Mouse (Mus musculus): ENCODE measurements around the gene Mcoln2.
"Not testable (repeated sequence)": the region's sequence is repeated elsewhere in the genome, so short reads cannot be mapped to it uniquely, and the experiment has no call there.

Gene Mcoln2

DNA sequence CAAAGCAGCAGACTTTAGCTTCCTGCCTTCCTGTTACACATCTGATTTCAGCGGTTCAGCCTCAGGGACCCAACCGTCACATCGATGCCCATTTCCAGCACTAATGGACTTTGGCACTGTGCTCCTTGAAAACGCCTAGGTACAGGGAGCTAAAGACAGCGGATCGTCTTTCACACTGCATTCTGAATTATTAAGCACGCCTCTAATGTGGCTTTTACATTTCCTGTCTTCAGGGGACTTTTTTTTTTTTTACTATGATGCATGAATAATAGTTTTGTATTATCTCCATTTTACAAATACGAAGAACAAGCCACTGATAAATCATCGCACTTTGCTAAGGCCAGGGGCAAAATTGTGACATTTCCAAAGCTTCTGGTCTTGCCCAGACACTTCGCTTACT lies 36.4 kb downstream of the Mcoln2 start:
- DNase-seq (ENCODE audit: low spot score): no peak

DNA sequence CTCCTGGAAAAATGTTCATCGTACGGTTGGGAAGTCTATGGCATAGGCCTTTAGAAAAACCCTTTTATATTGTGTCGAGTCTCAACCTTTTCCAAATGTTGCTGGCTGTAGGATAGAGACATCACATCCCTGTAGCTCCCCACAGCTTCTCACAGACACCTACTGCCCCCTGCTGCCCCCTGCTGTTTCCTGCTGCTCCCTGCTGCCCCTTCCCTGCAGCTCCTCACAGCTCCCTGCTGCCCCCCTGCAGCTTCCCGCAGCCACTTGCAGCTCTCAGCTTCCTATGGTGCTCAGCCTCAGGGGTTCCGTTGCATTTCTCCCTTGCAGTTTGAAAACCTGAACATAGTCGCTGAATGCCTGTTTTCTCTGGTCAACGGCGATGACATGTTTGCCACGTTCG lies 40.3 kb downstream of the Mcoln2 start:
- DNase-seq (ENCODE audit: low spot score): no peak

DNA sequence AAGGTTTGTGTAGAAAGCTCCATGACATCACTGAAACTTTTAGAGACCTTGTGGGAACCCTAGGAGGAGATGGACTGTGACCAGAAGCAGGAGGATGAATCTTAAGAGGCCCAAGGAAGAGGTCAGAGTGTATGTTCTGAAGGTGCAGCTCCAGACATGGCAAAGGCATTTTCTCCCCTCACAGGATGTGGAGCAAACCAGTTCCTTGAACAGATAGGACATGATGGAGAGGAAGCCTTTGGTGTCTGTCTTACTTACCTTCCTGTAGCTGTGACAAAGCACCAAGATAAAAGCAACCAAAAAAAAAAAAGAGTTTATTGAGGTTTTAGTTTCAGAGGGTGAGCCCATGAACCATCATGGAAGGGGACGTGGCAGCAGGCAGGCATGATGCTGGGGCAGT lies 42.9 kb downstream of the Mcoln2 start:
- DNase-seq (ENCODE audit: low spot score): no peak

DNA sequence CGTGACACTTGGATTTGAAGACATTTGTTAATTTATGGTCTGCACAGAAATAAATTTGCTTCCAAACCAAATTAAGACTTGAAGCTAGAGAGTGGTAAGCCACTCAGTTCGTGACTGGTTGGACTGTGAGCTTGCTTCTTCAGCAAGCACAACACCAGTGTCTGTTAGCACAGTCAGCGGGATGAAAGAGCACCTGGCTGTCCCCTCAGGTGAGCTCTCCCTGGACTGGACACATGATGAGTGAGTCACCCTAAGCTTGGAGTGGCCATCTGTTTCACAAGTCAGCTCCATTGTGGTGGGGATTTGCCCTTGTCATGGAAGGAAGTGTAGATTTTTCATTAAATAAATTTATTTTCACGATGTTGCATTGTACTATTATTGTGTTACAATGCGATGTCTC lies 45.5 kb downstream of the Mcoln2 start:
- DNase-seq (ENCODE audit: low spot score): no peak

DNA sequence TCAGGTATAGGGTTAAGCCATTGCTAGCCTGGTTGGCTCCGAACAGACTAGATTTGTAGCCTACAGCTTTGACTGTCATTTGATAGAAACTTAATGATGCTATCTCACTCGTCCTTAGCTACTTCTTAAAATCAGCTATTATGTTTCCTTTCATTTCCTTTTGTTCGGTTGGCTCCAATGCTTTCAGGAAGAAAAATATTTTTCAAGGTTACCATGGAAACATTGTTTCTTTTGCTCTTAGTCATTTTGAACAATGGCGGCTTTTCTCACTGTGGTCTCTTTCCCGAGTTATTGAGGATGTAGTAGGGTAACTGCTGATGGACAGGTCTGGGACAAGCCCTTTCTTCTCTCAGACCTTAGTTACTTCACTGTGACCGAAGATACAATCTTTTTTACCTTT lies 46.7 kb downstream of the Mcoln2 start:
- DNase-seq (ENCODE audit: low spot score): no peak

DNA sequence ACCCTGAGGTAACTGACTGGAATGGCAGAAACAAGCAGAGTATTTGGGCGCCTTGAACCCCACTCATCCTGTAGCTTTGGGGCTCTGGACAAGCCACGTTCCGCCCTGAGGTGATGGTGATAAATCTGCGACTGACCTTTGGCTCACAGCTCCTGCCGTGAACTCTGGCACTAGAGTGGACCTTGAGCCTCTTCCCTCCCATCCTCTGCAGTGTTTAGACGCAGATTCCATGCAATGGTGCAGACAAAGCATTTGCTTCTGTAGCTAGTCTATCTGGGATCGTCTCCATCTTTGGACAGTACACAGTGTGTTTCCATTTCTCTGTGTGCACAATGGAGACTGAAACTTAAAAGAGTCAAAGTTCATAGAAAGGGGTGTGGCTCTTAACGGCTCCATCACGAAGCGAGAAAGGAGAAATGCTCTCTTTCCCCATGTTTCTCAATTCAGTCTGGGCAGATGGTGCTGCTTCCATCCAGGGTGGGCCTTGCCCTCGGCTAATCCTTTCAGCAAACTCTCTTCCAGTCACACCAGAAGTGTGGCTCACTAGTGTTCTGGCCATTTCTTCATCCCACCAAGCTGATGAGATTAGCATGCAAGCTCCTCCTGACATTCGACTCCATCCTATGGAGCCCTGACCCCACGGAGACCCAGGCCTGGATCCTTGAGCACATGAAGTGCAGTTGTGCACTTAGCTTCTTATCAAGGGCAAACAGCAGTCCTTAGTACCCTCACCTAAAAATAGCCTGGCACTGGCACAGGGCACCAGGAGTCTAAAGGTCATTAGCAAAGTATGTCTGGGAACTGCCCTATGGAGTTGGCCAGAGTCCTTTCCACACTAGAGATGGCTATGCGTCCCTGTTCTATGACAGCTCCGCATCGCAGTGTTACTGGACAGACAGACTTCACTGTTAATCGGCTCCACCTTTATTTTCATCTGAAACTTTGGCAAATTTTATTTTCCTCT lies 47.4 kb downstream of the Mcoln2 start:
- DNase-seq (ENCODE audit: low spot score): no peak

DNA sequence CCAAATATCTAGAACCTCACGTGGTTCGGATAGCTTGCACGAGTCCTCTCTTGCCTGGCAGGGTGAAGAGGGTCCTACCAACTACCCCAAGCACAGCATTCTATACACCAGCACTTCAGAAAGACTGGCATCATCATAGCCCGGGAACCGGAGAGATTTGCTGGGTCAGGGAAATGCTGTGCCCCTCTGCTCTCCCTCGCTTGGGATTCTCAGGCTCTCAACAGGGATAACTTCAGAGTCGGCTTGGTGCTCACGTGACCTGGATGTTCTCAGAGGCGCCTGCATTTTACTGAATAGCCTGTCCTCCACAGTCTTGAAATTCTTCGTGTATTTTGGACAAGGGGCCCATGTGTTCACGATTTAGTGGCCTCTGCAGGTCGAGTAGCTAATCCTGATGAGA lies 48.2 kb downstream of the Mcoln2 start:
- DNase-seq (ENCODE audit: low spot score): no peak

DNA sequence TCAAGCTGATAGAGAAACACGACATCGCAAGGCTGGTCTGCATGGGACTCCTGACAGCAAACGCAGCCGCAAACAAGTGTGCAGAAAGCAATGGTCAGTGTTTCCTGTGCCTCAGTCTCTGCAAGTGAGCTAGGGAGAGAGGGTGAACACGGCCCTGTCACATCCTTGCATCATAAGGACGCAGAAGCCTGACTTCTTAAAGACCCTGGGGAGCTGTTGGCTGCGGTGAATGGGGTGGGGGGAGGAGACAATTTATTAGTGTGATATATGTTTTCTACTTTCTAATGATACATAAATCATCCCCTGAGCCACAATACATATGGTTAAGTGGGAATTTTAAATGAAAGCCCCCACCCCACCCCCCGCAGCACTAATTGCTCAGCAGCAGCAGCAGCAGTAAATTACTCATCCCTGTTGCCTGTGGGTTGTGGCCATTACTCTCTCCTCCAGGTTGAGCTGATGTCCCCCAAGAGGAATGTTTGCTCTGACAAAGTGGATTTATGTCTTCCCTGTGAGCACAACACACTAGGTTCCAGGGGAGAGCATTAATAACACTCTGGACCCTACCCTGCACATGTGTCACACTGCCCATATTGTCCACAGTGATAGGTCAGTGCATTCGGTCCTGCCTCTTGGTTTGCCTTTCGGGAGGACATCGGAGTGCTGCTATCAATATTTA lies 49.3 kb downstream of the Mcoln2 start:
- DNase-seq (ENCODE audit: low spot score): no peak

DNA sequence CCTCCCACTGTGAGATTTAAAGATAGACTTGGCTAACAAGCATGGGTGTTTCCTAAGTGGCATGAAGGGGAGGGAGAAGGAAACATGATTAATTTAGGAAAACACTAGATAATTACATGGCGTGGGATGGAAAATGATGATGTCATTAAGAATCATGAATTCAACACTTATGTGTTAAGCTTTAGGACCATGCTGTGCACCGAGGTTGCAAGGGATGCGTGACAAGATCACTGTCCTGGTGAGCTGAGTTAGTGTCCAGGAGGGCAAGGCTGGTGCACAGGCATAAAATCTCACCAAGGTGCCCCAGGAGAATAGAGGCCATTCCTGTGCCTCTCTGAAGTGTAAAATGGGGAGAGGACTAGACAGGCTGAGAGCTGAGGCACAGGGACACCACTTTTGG lies 49.9 kb downstream of the Mcoln2 start:
- no peak for DNase-seq (ENCODE audit: low spot score)

DNA sequence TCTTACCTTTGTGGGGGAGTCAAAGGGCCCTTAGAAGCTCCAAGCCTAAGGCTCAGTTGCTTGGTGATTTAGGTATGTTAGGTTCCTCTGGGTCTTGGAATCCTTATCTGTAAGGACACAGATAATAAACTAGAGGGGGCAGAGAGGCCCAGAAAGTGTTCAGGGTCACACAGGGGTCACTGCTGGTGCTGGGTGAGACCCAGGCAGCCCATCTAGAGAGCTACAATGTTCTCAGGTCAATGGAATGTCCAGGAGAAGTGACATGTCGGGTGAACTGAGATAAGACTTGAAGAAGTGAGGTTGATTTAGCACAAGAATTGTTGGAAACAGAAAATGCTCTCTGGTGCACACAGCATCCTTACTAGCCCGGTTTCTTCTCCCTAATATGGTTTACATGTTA lies 54.7 kb downstream of the Mcoln2 start:
- no peak for DNase-seq (ENCODE audit: low spot score)

DNA sequence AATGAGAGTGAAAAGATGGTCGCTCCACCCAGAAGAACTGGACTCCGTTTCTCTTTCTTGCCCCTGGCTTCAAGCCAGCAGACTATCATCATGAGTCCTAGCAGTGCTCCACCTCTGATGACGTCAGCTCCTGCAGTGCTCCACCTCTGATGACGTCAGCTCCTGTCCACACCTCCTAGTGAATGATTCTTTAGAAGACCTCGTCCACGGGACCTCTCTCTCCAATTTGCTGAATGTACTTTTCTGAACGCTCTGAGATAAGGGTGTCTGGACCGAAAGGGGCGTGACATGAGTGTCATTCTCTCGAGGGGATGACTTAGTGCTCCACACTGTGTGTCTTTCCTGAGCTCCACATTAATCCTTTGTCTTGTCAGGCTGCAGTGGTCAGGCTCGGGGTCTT lies 55.7 kb downstream of the Mcoln2 start:
- no peak for DNase-seq (ENCODE audit: low spot score)

DNA sequence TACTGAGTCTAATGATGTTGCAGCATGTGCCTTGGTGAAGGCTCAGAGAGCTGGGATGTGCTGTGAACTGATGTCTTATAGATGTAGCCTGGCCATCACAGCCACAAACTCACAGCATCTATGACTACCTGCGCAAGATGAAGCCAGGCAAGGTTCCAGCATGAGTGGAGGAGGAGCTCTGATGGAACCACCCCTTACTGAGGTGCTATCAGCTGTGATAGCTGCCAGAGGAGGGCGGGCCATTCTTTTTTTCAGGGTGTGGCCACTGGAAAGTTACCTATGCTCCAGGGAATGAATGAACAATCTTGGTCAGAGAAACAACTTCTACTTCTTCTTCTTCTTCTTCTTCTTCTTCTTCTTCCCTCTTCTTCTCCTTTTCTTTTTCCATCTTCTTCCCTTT lies 57.0 kb downstream of the Mcoln2 start:
- DNase-seq (ENCODE audit: low spot score): no peak

DNA sequence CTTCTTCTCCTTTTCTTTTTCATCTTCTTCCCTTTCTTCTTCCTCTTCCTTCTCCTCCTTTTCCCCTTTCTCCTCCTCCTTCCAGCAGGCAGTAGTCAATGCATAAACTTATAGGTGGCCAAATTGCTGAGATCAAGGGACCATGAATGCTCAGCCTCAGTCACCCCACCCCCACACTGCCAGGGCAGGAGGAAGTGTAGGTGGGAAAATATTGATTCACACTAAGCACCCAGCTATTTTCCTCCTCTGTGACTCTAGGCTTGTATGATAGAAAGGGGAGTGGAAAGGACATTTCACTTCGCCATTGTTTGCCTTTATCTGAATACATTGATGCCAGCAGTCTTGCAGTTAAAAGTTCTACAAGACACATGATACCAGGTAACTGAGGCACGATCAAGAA lies 57.8 kb downstream of the Mcoln2 start:
- DNase-seq (ENCODE audit: low spot score): no peak

DNA sequence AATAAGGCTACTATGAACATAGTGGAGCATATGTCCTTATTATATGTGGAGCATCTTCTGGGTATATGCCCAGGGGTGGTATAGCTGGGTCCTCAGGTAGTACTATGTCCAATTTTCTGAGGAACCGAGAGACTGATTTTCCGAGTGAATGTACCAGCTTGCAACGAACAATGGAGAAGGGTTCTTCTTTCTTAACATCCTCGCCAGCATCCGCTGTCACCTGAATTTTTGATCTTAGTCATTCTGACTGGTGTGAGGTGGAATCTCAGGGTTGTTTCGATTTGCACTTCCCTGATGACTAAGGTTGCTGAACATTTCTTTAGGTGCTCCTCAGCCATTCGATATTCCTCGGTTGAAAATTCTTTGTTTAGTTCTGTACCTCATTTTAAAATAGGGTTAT lies 60.1 kb downstream of the Mcoln2 start:
- DNase-seq (ENCODE audit: low spot score): not testable (repeated sequence)

DNA sequence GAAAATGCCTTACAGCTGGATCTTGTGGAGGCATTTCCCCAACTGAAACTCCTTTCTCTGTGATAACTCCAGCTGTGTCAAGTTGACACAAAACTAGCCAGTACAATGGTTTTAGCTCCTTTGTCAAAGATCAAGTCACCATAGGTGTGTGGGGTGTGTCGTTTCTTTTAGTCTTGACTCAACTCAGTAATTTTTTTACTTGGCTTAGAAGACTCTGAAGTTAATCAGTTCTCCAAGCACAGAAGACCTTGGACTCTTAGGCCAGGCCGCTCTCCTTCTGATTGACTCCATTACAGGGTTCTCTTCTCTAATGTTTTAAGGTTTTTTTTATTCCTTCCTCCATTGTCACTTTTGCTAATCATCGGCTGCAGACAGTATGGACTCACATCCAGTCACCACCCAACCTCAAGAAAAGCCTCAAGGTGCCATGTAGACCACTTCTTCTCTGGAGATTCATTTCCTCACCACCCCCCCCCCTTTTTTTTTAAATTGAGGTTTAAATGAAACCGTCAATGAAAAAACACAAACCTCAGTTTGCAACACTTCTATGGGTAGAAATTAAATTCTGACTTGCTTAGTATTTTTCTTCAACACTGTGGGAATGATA lies 61.6 kb downstream of the Mcoln2 start:
- DNase-seq (ENCODE audit: low spot score): no peak

DNA sequence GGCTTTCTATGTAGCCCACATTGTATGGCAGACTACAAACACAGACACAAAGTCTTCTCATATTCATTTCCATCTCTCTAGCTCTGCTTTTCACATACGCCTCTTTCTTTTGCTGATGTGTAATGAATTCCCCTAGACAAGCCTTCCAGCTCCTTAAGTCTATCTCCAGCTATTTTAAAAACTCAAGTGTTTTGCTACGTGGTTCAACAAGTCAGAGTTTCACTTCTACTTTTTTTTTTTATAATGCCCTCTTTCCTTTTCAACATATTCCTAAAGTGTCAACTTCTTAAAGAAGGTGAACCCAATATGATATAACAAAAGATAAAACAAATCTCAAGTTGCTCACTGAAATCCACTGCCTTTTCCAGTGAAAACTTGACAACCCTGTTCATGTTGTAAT lies 62.3 kb downstream of the Mcoln2 start:
- DNase-seq (ENCODE audit: low spot score): no peak

DNA sequence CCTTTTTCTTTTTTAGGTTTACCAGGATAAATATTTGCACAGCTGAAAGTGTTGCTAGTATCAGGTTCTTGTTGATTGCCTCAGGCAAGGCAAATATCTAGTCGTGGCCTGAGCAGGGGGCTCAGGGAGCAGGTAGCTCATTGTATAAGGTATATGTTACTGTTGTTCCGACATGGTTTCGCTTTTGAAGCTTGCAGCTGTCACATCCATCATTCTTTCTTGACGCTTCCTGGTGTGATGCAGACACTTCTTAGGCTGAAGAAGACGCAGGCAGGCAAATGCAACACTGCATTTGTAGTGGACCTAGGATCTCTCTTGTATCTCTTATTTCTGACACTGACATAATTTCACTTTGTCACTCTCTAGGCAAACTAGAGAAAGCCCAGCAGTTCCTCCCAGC lies 63.7 kb downstream of the Mcoln2 start:
- DNase-seq (ENCODE audit: low spot score): no peak

DNA sequence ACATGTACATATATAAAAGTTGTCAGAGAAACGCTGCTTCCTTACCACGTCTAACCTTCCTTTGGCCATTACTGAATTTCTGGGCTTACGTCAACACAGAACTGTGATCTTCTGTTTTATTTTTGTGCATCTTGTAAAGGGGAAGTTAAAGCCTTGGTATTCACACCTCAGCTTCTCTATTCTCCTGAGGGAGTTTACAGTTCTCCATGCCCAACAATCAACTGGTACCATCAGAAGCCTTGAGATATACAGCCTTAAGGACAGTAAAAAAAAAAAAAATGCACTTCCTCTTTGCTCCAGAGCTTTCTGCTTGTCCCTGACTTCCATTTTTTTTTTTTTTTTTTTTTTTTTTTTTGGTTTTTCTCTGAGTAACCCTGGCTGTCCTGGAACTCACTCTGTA lies 66.9 kb downstream of the Mcoln2 start:
- no peak for DNase-seq (ENCODE audit: low spot score)

DNA sequence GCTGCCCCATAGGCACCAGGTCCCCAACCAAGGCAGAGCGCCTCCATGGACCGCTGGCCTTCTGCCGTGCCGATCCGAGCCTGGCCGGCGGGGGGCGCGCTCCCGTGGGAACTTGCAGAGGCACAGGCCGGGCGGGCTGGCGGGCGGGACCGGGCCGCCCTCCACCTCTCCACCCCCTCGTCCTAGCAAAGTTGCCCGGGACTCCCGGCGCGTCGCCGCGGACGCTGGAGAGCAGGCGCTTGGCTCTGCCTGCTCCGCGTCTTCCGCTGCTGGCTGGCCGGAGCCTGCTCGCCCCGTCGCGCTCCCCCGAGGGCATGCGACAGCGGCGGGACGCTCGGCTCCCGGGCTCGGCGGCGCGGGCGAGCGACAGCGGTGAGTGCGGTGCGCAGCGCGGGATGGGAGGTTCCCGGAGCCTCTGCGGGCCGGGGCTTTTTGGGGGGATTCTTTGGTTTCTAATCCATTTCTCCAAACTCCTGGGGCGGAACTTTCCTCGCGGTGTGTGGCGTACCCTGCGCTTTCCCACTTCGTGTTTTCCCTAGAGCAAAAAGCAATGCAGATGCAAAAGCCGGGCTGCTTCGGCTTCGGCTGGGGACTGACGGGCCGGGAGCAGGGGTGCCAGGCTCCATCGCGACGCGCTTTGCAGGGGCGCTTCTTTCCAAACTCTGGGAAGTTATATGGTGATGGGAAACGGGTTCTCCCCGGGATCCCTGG lies 71.3 kb downstream of the Mcoln2 start, which contains the start of gene Lpar3:
Lpar3 (plus strand) TSS at position 188 of the 711 bp plus-strand sequence.
- DNase-seq (ENCODE audit: low spot score): peak; percentile 81

DNA sequence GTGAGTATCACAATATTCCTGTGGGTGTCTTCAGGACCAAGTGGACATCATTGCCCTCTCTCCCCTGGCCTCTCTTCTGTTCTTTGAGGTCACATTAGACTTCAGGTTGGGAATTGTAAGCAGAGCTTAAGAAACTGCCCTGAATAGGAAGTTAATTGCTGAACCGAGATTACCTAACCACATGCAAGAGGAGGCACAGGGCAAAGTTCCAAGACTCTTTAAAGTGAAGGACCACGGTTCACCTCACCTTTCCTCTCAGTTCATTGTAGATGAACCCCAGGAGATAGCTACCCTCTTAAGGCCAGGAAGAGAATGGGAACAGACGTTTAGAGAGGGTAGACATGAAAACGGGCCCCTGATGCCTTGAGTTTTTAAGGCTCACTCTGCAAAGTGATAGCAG lies 74.6 kb downstream of the Mcoln2 start:
- no peak for DNase-seq (ENCODE audit: low spot score)

DNA sequence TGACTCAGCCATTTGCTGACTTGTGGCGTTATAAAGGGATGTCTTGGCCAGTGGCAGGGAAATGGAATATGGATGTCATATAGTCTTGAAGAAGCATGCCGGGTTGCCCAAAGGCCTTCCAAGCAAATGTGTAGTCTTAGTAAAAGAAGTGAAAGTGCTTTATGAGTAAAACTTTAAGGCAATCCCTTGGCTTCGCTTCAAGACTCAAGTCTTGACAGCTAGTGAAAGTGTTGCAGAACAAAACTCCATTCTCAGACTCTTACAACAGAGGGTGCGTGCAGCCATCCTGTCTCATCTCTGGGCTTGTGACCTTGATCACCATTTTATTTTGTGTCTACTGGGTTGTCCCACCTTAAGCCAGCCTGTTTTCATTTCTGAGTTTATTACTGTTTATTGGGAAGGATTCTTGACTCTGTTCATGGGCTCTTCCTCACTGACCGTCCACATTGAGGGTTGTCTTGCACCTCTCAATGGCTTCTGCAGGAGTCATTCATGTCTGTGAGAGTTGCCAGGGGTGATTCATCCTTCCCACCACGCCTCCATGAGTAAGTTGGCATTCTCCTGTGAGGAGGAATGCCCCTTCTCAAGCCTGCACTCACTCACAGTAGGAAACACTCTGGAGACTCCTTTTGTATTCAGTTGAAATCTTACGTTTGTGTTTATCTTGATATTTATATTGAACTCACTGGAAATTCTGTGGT lies 75.6 kb downstream of the Mcoln2 start:
- DNase-seq (ENCODE audit: low spot score): no peak

DNA sequence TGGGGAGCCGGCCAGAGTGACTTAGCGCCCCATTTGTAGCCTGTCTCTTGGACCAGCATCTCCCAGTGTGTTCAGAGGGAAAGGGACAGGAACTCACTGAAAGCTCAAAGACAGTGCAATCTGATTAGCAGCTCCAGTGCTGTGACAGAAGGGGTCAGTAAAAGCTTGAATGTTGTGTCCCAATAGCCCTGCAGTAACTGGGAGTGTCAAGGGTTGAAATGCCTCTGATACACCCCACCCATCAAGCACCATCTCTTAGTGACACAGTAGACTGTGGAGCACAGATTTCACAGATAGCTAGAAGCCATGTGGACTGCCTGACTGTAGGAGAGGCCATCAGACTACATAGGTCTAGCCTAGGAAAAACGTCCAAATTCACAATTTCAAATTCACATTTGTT lies 77.8 kb downstream of the Mcoln2 start:
- DNase-seq (ENCODE audit: low spot score): no peak

All from urinary bladder, postnatal 25 days (tissue).